Mouse (Mus musculus) C3H10T1/2 (cell line): ENCODE results near the gene Chchd4. TPM values are rescaled to one million over a fixed set of nuclear protein-coding genes. Genes with fewer than 3 reads are reported as not detected.

Experiments
- polyA plus RNA-seq, 2 experiments: library from polyadenylated mRNA; unstranded; fragments of >200 nt; fragmentation: generic; extraction: Trizol; gene quantifications; one replicate each; pipeline ENCODE4 v1.2.1; 2012; ENCODE audit warnings: missing spikeins in 2 of 2

Chchd4 gene
- 1 to 10 TPM; 5.9 to 6.2 TPM for polyA plus RNA-seq

DNA sequence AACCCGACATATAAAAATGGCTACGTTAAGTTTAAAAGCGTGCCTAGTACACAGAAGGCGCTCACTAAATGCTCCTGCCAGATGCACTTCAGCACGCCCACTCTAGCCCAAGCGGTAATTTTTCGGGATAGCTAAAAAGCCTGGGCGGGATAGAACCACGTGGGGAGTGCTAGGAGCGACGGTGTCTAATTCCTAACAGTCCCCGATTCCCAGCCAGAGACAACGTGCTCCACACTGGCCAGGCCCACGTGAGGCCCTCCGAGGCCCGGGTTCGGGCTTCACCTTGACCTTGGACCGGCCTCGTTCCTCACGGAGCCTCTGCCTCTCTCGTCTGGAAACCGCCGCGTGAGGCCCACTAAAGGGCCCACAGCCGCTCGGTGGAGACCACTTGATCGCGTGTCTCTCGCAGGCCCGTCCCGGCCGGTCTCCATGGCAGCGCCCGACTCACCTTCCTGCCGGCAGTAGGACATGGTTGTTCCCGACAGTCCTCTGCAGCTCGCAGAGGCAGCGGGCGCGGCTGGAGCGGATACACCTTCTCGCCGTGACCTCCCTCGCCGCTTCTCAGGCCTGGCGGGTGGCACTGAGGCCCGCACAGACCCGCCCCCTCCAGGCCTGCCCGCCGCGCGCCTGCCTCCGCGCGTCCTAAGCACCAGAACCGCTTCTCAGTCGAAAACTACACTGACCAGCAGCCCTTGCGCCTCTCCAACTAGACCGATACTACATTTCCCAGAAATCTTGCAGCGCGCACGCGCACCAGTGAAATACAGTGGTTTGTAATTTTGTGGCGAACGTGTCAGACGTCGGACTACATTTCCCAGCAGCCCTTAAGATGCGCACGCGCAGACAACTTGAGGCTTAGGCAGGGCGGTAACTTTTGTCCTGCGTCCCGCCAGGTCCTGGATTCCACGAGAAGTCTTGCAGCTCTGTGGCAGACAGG is at the start of gene Chchd4, which contains the start of gene Tmem43:
Chchd4 (minus strand) TSS at position 679 of the 937 bp plus-strand sequence.
Tmem43 (plus strand) TSS at position 836 of the 937 bp plus-strand sequence.

DNA sequence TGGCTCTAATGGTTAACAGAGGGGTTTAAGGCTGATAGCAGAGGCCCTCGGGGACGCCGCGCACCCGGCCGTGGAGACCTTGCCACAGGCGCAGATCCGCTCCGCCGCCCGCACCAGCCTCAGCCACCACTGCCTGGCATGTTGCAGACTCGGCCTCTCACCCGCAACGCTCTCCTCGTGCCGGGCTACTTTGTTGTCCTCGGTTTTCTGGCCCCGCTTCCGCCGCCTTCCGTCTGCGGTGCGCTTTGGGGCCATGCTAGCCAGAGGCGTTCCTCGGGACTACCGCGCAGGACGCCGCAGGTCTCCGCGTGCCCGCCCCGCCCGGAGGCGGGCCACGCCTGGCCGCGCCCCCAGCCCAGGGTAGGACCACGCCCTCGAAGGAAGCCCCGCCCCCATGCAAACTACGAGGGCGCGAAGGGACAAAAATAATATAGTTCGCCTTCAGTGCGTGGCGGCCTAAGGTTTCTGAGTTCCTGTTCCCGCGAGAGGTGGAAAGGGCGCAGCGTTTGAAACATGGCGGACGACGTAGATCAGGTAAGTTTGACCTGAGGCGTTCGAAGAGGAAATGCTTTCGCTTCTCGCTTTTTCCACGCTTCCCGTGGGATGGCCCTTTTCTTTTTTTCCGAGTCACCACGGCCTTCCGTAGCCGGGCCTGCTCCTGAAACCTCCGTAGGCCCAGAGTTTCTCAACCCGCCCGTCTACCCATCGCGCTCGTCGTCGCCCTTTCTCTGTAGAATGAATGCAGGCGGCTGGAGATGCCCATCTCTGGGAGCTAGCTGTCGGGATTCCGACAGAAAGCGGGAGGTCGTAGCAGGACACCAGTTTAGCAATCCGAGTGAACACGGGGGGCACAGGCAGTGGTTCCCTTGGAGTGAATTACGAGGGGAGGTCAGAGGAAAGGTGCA is 42.5 kb upstream of the Chchd4 start, which contains the start of the genes Xpc and Lsm3:
Xpc (minus strand) TSS at position 344 of the 905 bp plus-strand sequence.
Lsm3 (plus strand) TSS at position 384 of the 905 bp plus-strand sequence.

Other genes starting within 250 kb of the Chchd4 start
- gene Wnt7a, start 62.2 kb downstream of the Chchd4 start, polyA plus RNA-seq = under 1 TPM; 0.02 to 0.19 TPM
- 10 to 100 TPM; 20.9 to 61.5 TPM for gene Tmem43, start 157 bp upstream of the Chchd4 start, polyA plus RNA-seq
- gene Xpc, start 42.3 kb upstream of the Chchd4 start, polyA plus RNA-seq = 10 to 100 TPM in 1 of 2 experiments, 1 to 10 TPM in 1; 1.2 to 14.0 TPM
- gene Lsm3, start 42.4 kb upstream of the Chchd4 start, polyA plus RNA-seq = 100 to 1,000 TPM in 1 of 2 experiments, 10 to 100 TPM in 1; 99.9 to 171 TPM
- 100 to 1,000 TPM in 1 of 2 experiments, 10 to 100 TPM in 1; 15.7 to 145 TPM for gene Slc6a6, start 210.5 kb upstream of the Chchd4 start, polyA plus RNA-seq